Mouse (Mus musculus): ENCODE data around the gene Ssbp3.

Gene Ssbp3

GRCm38 (mm10) chr4:106910201-106911172 lies at the start of gene Ssbp3:
TSS of gene Ssbp3 (plus strand) at chr4:106910701.
- peak; percentile 94 for DNase-seq (ENCODE audit: low read depth, low spot score)

- no peak for DNase-seq (ENCODE audit: low read depth, low spot score)
These were observed 48.6 kb upstream of the Ssbp3 start for GRCm38 (mm10) chr4:106861871-106862270.

GRCm38 (mm10) chr4:106862317-106862716 lies 48.2 kb upstream of the Ssbp3 start:
- DNase-seq (ENCODE audit: low read depth, low spot score), result no peak

GRCm38 (mm10) chr4:106862767-106863370 lies 47.6 kb upstream of the Ssbp3 start:
- DNase-seq (ENCODE audit: low read depth, low spot score), result no peak

GRCm38 (mm10) chr4:106865415-106866110 lies 44.9 kb upstream of the Ssbp3 start:
- DNase-seq (ENCODE audit: low read depth, low spot score), result no peak

DNA sequence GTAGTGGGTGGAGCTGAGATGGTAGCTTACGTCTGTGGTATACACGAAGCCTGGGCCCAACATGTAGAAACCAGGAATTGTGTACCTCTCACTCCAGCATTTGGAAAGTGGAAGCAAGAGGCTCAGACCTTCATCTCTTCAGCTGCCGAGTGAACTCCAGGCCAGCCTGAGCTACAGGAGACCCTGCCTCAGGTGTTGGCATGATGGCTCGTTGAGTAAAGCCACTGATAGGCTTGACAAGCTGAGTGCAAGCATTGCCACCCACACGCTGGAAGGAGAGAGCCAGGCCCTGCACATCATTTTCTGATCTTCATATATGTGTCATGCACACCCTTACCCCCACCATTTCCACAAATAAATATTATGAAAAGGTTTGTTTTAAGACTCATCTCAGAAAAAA lies 44.1 kb upstream of the Ssbp3 start:
- no peak for DNase-seq (ENCODE audit: low read depth, low spot score)

GRCm38 (mm10) chr4:106866845-106867244 lies 43.7 kb upstream of the Ssbp3 start:
- DNase-seq (ENCODE audit: low read depth, low spot score), result peak; percentile 22

DNA sequence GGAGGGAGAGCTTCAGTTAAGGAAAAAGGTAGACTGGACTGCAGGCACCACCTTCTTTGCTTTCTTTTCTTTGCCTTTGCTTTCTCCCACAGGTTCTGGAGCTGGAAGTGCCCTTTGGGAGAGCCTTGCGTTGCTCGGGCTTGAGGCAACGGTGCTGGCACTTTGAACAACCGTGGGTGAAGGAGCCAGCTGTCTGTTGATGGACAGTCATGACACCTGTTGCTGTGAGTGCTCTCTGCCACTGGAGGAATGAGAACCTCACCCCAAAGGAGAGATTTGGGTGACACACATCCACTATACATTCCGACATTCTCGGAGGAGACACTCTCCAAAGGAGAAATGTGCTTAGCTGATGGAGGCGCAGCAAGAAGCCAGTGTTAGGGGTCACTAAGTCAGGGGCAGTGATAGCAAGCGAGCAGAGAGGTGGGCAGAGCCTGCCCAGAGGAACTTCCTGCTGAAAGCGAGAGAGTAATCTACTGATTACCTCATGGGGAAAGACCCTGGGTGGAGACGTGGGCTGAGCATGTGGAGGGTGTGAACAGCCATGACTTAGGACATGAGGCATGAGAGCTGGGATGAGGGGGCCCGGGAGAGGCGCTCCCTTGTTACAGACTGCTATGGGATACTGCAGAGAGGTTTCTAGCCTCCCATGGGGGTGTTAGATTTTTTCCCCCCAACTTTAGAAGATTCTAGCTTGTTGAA lies 41.6 kb upstream of the Ssbp3 start:
- peak; percentile 44 for DNase-seq (ENCODE audit: low read depth, low spot score)

GRCm38 (mm10) chr4:106869539-106869951 lies 41.0 kb upstream of the Ssbp3 start:
- DNase-seq (ENCODE audit: low read depth, low spot score), result no peak

GRCm38 (mm10) chr4:106870556-106870955 lies 39.9 kb upstream of the Ssbp3 start:
- no peak for DNase-seq (ENCODE audit: low read depth, low spot score)

DNA sequence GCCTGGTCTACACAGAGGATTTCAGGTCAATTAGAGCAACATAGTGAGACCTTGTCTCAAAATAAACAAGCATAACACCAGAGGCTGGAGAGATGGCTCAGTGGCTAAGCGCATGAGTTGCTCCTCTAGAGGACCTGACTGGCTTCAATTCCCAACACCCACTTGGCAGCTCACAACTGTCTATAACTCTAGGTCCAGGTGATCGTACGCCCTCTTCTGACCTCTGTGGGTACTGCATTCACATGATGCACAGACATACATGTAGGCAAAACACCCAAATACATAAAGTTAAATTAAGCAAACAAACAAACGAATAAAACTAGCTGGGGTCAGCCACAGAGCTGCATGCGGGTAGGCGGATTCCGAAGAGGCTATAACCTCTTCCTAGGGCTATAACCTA lies 36.0 kb upstream of the Ssbp3 start:
- no peak for DNase-seq (ENCODE audit: low read depth, low spot score)

GRCm38 (mm10) chr4:106881101-106881500 lies 29.4 kb upstream of the Ssbp3 start:
- DNase-seq (ENCODE audit: low read depth, low spot score), result no peak

- DNase-seq (ENCODE audit: low read depth, low spot score), result no peak
These were observed 27.4 kb upstream of the Ssbp3 start for GRCm38 (mm10) chr4:106883149-106883548.

- DNase-seq (ENCODE audit: low read depth, low spot score), result no peak
These were observed 24.0 kb upstream of the Ssbp3 start for GRCm38 (mm10) chr4:106886307-106887085.

- DNase-seq (ENCODE audit: low read depth, low spot score), result no peak
These were observed 14.4 kb upstream of the Ssbp3 start for GRCm38 (mm10) chr4:106896086-106896485.

- DNase-seq (ENCODE audit: low read depth, low spot score), result no peak
These were observed 11.6 kb upstream of the Ssbp3 start for GRCm38 (mm10) chr4:106898923-106899322.

GRCm38 (mm10) chr4:106899471-106899870 lies 11.0 kb upstream of the Ssbp3 start:
- no peak for DNase-seq (ENCODE audit: low read depth, low spot score)

GRCm38 (mm10) chr4:106900718-106901117 lies 9.8 kb upstream of the Ssbp3 start:
- no peak for DNase-seq (ENCODE audit: low read depth, low spot score)

DNA sequence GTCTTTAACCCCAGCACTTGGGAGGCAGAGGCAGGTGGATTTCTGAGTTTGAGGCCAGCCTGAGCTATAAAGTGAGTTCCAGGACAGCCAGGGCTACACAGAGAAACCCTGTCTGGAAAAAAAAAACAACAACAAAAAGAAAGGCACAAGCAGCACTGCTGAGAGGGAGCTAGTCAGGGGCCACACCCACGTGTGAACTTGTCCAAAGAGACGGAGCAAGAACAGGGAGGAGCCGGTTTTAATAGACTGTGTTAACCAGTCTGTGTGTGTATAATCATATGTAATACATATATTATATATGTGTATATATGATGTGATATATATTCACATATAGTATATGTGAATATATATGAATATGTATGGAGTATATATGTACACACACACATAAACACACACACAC lies 8.9 kb upstream of the Ssbp3 start:
- DNase-seq (ENCODE audit: low read depth, low spot score), result no peak

GRCm38 (mm10) chr4:106902157-106902556 lies 8.3 kb upstream of the Ssbp3 start:
- no peak for DNase-seq (ENCODE audit: low read depth, low spot score)

GRCm38 (mm10) chr4:106905898-106906297 lies 4.6 kb upstream of the Ssbp3 start:
- DNase-seq (ENCODE audit: low read depth, low spot score), result no peak
